Comparison of ENCODE assay signal across 35 mouse cellular contexts in genomic region chr9:78569934-78570333, GRCm38 (mm10). TPM values are rescaled to one million over a fixed set of nuclear protein-coding genes. Genes with fewer than 3 reads are reported as not detected.
"Had no signal": no experiment of that assay in that cellular context is flagged by ENCODE, and none has a peak within 500 bp of the region (broad histone marks: within the 10 kb centered on the region; RNA-seq: fewer than 3 reads in every experiment).

No protein-coding gene starts in this region.

- H3K27ac ChIP-seq: heart, embryonic 10.5 days; heart, embryonic 13.5 days; heart, embryonic 15.5 days; hindbrain, embryonic 10.5 days; hindbrain, embryonic 13.5 days; hindbrain, embryonic 14.5 days; hindbrain, embryonic 15.5 days; intestine, embryonic 15.5 days; kidney, embryonic 15.5 days; kidney, postnatal 0 days; layer of hippocampus, adult 2 months; left cerebral cortex, adult 2 months had no signal

- DNase-seq: heart, postnatal 10 days; heart, postnatal 14 days; heart, postnatal 36 days; heart, postnatal 4 days; kidney, adult 11 months; kidney, adult 18-20 months; kidney, adult 2 months; kidney, adult 8-10 months; kidney, adult 9 months; kidney, postnatal 10 days; kidney, postnatal 14 days; kidney, postnatal 25 days; kidney, postnatal 36 days; kidney, postnatal 4 days; layer of hippocampus, adult 9-11 months; layer of hippocampus, postnatal 36 days had no signal

- H3K27me3 ChIP-seq: heart, embryonic 12.5 days; heart, embryonic 13.5 days; heart, embryonic 15.5 days; hindbrain, embryonic 13.5 days; hindbrain, embryonic 15.5 days; intestine, embryonic 15.5 days; kidney, embryonic 15.5 days had no signal

- H3K9me3 ChIP-seq: heart, embryonic 10.5 days; heart, embryonic 12.5 days; heart, embryonic 13.5 days; heart, embryonic 15.5 days; hindbrain, embryonic 10.5 days; hindbrain, embryonic 13.5 days; hindbrain, embryonic 15.5 days; intestine, embryonic 15.5 days; kidney, embryonic 15.5 days had no signal

- H3K9ac ChIP-seq: heart, embryonic 12.5 days; heart, embryonic 13.5 days; heart, embryonic 15.5 days; hindbrain, embryonic 13.5 days; hindbrain, embryonic 14.5 days; hindbrain, embryonic 15.5 days; intestine, embryonic 15.5 days; kidney, embryonic 15.5 days had no signal

- H3K4me3 ChIP-seq: heart, embryonic 10.5 days; heart, embryonic 12.5 days; heart, embryonic 13.5 days; heart, embryonic 15.5 days; hindbrain, embryonic 10.5 days; hindbrain, embryonic 13.5 days; hindbrain, embryonic 15.5 days; intestine, embryonic 15.5 days; kidney, embryonic 15.5 days; layer of hippocampus, adult 2 months; left cerebral cortex, adult 2 months had no signal

- H3K4me1 ChIP-seq: heart, embryonic 10.5 days; heart, embryonic 12.5 days; heart, embryonic 13.5 days; heart, embryonic 15.5 days; hindbrain, embryonic 10.5 days; hindbrain, embryonic 13.5 days; hindbrain, embryonic 15.5 days; intestine, embryonic 15.5 days; kidney, embryonic 15.5 days had no signal

- ATAC-seq: hindbrain, embryonic 16.5 days; inflammation-experienced regulatory T-cells, adult 6 months; intestine, embryonic 15.5 days; intestine, embryonic 16.5 days; intestine, postnatal 0 days had no signal

- H3K4me2 ChIP-seq: heart, embryonic 11.5 days; heart, embryonic 12.5 days; heart, embryonic 13.5 days; heart, embryonic 15.5 days; hindbrain, embryonic 13.5 days; hindbrain, embryonic 14.5 days; hindbrain, embryonic 15.5 days; intestine, embryonic 15.5 days; kidney, embryonic 15.5 days had no signal

RNA-seq across cellular contexts. Expression of gene Cd109, which starts 45.4 kb away (rescaled TPM):
- total RNA-seq: hematopoietic stem cell, adult 5-6 weeks had no signal
